Mouse (Mus musculus): ENCODE data around the gene Aggf1. TPM values are rescaled to one million over a fixed set of nuclear protein-coding genes. Genes with fewer than 3 reads are reported as not detected.
A peak's percentile ranks its signal among the peaks of the same experiment; 100 is the strongest.
"Not testable (repeated sequence)": the region's sequence is repeated elsewhere in the genome, so short reads cannot be mapped to it uniquely, and the experiment has no call there.

Gene Aggf1
- polyA plus RNA-seq, 1 experiment from 2014 or later, result 20.4 TPM

- not testable (repeated sequence) for H3K4me2 ChIP-seq; H3K9me3 ChIP-seq; H3K9ac ChIP-seq; ATAC-seq (ENCODE audit: extremely low read depth, insufficient number of reproducible peaks, low FRiP score, low TSS enrichment); H3K27ac ChIP-seq (replicated peaks); H3K36me3 ChIP-seq; H3K4me3 ChIP-seq; H3K27me3 ChIP-seq (replicated peaks)
- WGBS, result 93% methylated on average over 11 of the region's 11 CpGs
- H3K4me1 ChIP-seq, result peaks cover 25% of the 10 kb centered on the region
Measured at GRCm38 (mm10) chr13:95376689-95377289, 1.6 kb upstream of the Aggf1 start.

- H3K9me3 ChIP-seq, result no peaks in the 10 kb centered on the region
- 24% methylated on average over 6 of the region's 6 CpGs for WGBS
- H3K27me3 ChIP-seq (replicated peaks), result no peaks in the 10 kb centered on the region
- H3K4me1 ChIP-seq, result peaks cover 26% of the 10 kb centered on the region
- H3K4me2 ChIP-seq, result peak overlapping the region; percentile 90
- no peak for ATAC-seq (ENCODE audit: extremely low read depth, insufficient number of reproducible peaks, low FRiP score, low TSS enrichment)
- peak overlapping the region; percentile 97 for H3K9ac ChIP-seq
- peak overlapping the region; percentile 100 for H3K4me3 ChIP-seq
- peaks cover 12% of the 10 kb centered on the region for H3K36me3 ChIP-seq
- H3K27ac ChIP-seq (replicated peaks), result peak overlapping the region; percentile 74
Measured at GRCm38 (mm10) chr13:95375554-95375914, 382 bp upstream of the Aggf1 start.

GRCm38 (mm10) chr13:95366356-95366755 lies 8.8 kb downstream of the Aggf1 start:
- Histone ChIP-seq H3K27ac (replicated peaks) (peak overlapping the region; percentile 70), H3K4me3 (no peak overlapping the region), H3K27me3 (replicated peaks) (no peaks in the 10 kb centered on the region), H3K4me2 (peak overlapping the region; percentile 45), H3K9me3 (no peaks in the 10 kb centered on the region), H3K36me3 (peaks cover 85% of the 10 kb centered on the region), H3K4me1 (peaks cover 14% of the 10 kb centered on the region), H3K9ac (no peak overlapping the region)
- no peak for ATAC-seq (ENCODE audit: extremely low read depth, insufficient number of reproducible peaks, low FRiP score, low TSS enrichment)
- WGBS, result 52% methylated on average over 8 of the region's 8 CpGs

- WGBS, result 65% methylated on average over 4 of the region's 4 CpGs
Measured at GRCm38 (mm10) chr13:95363440-95363839, 11.7 kb downstream of the Aggf1 start.

GRCm38 (mm10) chr13:95358223-95358622 lies 16.9 kb downstream of the Aggf1 start:
- 65% methylated on average over 2 of the region's 2 CpGs for WGBS
- no peak overlapping the region for H3K4me3 ChIP-seq
- H3K27me3 ChIP-seq (replicated peaks), result no peaks in the 10 kb centered on the region
- no peak overlapping the region for H3K4me2 ChIP-seq
- no peak for ATAC-seq (ENCODE audit: extremely low read depth, insufficient number of reproducible peaks, low FRiP score, low TSS enrichment)
- no peaks in the 10 kb centered on the region for H3K4me1 ChIP-seq
- no peak overlapping the region for H3K9ac ChIP-seq
- peaks cover 95% of the 10 kb centered on the region for H3K36me3 ChIP-seq
- no peaks in the 10 kb centered on the region for H3K9me3 ChIP-seq
- H3K27ac ChIP-seq (replicated peaks), result no peak overlapping the region

More at GRCm38 (mm10) chr13:95363440-95363839, 11.7 kb downstream of the Aggf1 start:
- no peak for ATAC-seq (ENCODE audit: extremely low read depth, insufficient number of reproducible peaks, low FRiP score, low TSS enrichment)
- Histone ChIP-seq H3K9me3 (no peaks in the 10 kb centered on the region), H3K4me1 (peaks cover 14% of the 10 kb centered on the region), H3K9ac (no peak overlapping the region), H3K36me3 (peaks cover 84% of the 10 kb centered on the region), H3K27me3 (replicated peaks) (no peaks in the 10 kb centered on the region), H3K4me3 (no peak overlapping the region), H3K27ac (replicated peaks) (no peak overlapping the region), H3K4me2 (no peak overlapping the region)

GRCm38 (mm10) chr13:95348476-95348875 lies 26.7 kb downstream of the Aggf1 start:
- H3K9me3 ChIP-seq, result no peaks in the 10 kb centered on the region
- no peak overlapping the region for H3K27ac ChIP-seq (replicated peaks)
- no peaks in the 10 kb centered on the region for H3K27me3 ChIP-seq (replicated peaks)
- WGBS, result 89% methylated on average over 3 of the region's 3 CpGs
- no peak for ATAC-seq (ENCODE audit: extremely low read depth, insufficient number of reproducible peaks, low FRiP score, low TSS enrichment)
- H3K4me3 ChIP-seq, result no peak overlapping the region
- H3K4me2 ChIP-seq, result no peak overlapping the region
- H3K36me3 ChIP-seq, result peaks cover 48% of the 10 kb centered on the region
- H3K9ac ChIP-seq, result no peak overlapping the region
- no peaks in the 10 kb centered on the region for H3K4me1 ChIP-seq

- H3K9ac ChIP-seq, result no peak overlapping the region
- ATAC-seq (ENCODE audit: extremely low read depth, insufficient number of reproducible peaks, low FRiP score, low TSS enrichment), result no peak
- no peaks in the 10 kb centered on the region for H3K27me3 ChIP-seq (replicated peaks)
- WGBS, result 31% methylated on average over 8 of the region's 8 CpGs
- peaks cover 37% of the 10 kb centered on the region for H3K36me3 ChIP-seq
- H3K9me3 ChIP-seq, result no peaks in the 10 kb centered on the region
- H3K4me2 ChIP-seq, result no peak overlapping the region
- no peaks in the 10 kb centered on the region for H3K4me1 ChIP-seq
- no peak overlapping the region for H3K4me3 ChIP-seq
- H3K27ac ChIP-seq (replicated peaks), result no peak overlapping the region
Measured at GRCm38 (mm10) chr13:95347018-95347696, 28.0 kb downstream of the Aggf1 start.

GRCm38 (mm10) chr13:95345869-95346268 lies 29.3 kb downstream of the Aggf1 start:
- no peaks in the 10 kb centered on the region for H3K9me3 ChIP-seq
- no peak overlapping the region for H3K4me2 ChIP-seq
- no peak for ATAC-seq (ENCODE audit: extremely low read depth, insufficient number of reproducible peaks, low FRiP score, low TSS enrichment)
- H3K9ac ChIP-seq, result no peak overlapping the region
- no peaks in the 10 kb centered on the region for H3K27me3 ChIP-seq (replicated peaks)
- H3K4me1 ChIP-seq, result no peaks in the 10 kb centered on the region
- no peak overlapping the region for H3K4me3 ChIP-seq
- 84% methylated on average over 6 of the region's 6 CpGs for WGBS
- no peak overlapping the region for H3K27ac ChIP-seq (replicated peaks)
- H3K36me3 ChIP-seq, result peaks cover 24% of the 10 kb centered on the region

- ATAC-seq (ENCODE audit: extremely low read depth, insufficient number of reproducible peaks, low FRiP score, low TSS enrichment), result no peak
- Histone ChIP-seq H3K4me2 (no peak overlapping the region), H3K9me3 (no peaks in the 10 kb centered on the region), H3K27me3 (replicated peaks) (no peaks in the 10 kb centered on the region), H3K27ac (replicated peaks) (no peak overlapping the region), H3K9ac (no peak overlapping the region), H3K4me3 (no peak overlapping the region), H3K4me1 (0 out of 2 replicates have a peak, but pooled peaks cover 3% of the 10 kb centered on the region), H3K36me3 (peaks cover 18% of the 10 kb centered on the region)
- 84% methylated on average over 8 of the region's 8 CpGs for WGBS
Measured at GRCm38 (mm10) chr13:95343470-95343869, 31.7 kb downstream of the Aggf1 start.

GRCm38 (mm10) chr13:95336122-95336677 lies 39.0 kb downstream of the Aggf1 start:
- no peak overlapping the region for H3K27ac ChIP-seq (replicated peaks)
- no peaks in the 10 kb centered on the region; the same call in 1 of the 2 replicates for H3K9me3 ChIP-seq
- H3K9ac ChIP-seq, result no peak overlapping the region
- H3K36me3 ChIP-seq, result peaks cover 55% of the 10 kb centered on the region
- H3K4me1 ChIP-seq, result peaks cover 16% of the 10 kb centered on the region
- WGBS, result 79% methylated on average over 40 of the region's 40 CpGs
- H3K4me3 ChIP-seq, result no peak overlapping the region
- H3K4me2 ChIP-seq, result no peak overlapping the region
- H3K27me3 ChIP-seq (replicated peaks), result no peaks in the 10 kb centered on the region
- ATAC-seq (ENCODE audit: extremely low read depth, insufficient number of reproducible peaks, low FRiP score, low TSS enrichment), result no peak

GRCm38 (mm10) chr13:95332086-95332899 lies 42.9 kb downstream of the Aggf1 start:
- Histone ChIP-seq H3K9ac (no peak overlapping the region), H3K36me3 (peaks cover 44% of the 10 kb centered on the region), H3K9me3 (no peaks in the 10 kb centered on the region; the same call in 1 of the 2 replicates), H3K27ac (replicated peaks) (no peak overlapping the region), H3K4me2 (no peak overlapping the region), H3K27me3 (replicated peaks) (no peaks in the 10 kb centered on the region), H3K4me3 (no peak overlapping the region), H3K4me1 (peaks cover 42% of the 10 kb centered on the region)
- no peak for ATAC-seq (ENCODE audit: extremely low read depth, insufficient number of reproducible peaks, low FRiP score, low TSS enrichment)
- WGBS, result 82% methylated on average over 11 of the region's 11 CpGs

Data from heart, embryonic 13.5 days (tissue).